Mouse (Mus musculus) MEL (cell line): ENCODE results near the gene Apol7a. TPM values are rescaled to one million over a fixed set of nuclear protein-coding genes. Genes with fewer than 3 reads are reported as not detected.

ENCODE experiments used
- DNase-seq: peaks from one replicate; pipeline ENCODE4 v3.0.0; 2011; ENCODE audit warnings: low read depth, low spot score
- H3K27ac ChIP-seq: 2 replicates; pipeline ENCODE4 v1.5.1; 2012; ENCODE audit warnings: low read depth, mild to moderate bottlenecking, control low read depth, low read length, moderate library complexity; ENCODE audit not compliant: control insufficient read depth
- H3K27me3 ChIP-seq, 2 experiments: fragments of 150-350 bp in 1 of 2; sonication (generic) in 1 of 2; 2 replicates each; pipeline ENCODE4 v1.6.1; 2012; ENCODE audit warnings: low read length in 2 of 2, mild to moderate bottlenecking in 2 of 2, improper control_type of control experiment in 1 of 2, moderate library complexity in 1 of 2; ENCODE audit not compliant: insufficient read depth in 2 of 2, control insufficient read depth in 1 of 2
- H3K36me3 ChIP-seq, 2 experiments: 2 replicates each; pipeline ENCODE4 v1.6.1; 2012 to 2014; ENCODE audit warnings: low read length in 2 of 2, improper control_type of control experiment in 1 of 2, inconsistent platforms in 1 of 2, mild to moderate bottlenecking in 1 of 2; ENCODE audit not compliant: insufficient read depth in 2 of 2, control insufficient read depth in 1 of 2
- H3K4me1 ChIP-seq, 2 experiments: fragments of 150-350 bp in 1 of 2; sonication (generic) in 1 of 2; 2 replicates each; pipeline ENCODE4 v1.6.1; 2012; ENCODE audit warnings: low read length in 2 of 2, improper control_type of control experiment in 1 of 2, mild to moderate bottlenecking in 1 of 2; ENCODE audit not compliant: insufficient read depth in 2 of 2, control insufficient read depth in 1 of 2
- H3K4me3 ChIP-seq, 2 experiments: fragments of 150-350 bp in 1 of 2; sonication (generic) in 1 of 2; 2 replicates each; pipeline ENCODE4 v1.5.1; 2012; ENCODE audit warnings: low read depth in 2 of 2, low read length in 2 of 2, mild to moderate bottlenecking in 2 of 2, moderate library complexity in 2 of 2, control low read depth in 1 of 2, improper control_type of control experiment in 1 of 2; ENCODE audit not compliant: control insufficient read depth in 1 of 2, insufficient read depth in 1 of 2
- H3K79me2 ChIP-seq: 2 replicates; pipeline ENCODE4 v1.6.1; 2012; ENCODE audit warnings: mild to moderate bottlenecking, low read length, moderate library complexity; ENCODE audit not compliant: control insufficient read depth, poor library complexity, insufficient read depth
- H3K9ac ChIP-seq: 2 replicates; pipeline ENCODE4 v1.6.1; 2012; ENCODE audit warnings: low read depth, mild to moderate bottlenecking, control low read depth, low read length, moderate library complexity; ENCODE audit not compliant: control insufficient read depth, poor library complexity, severe bottlenecking
- H3K9me3 ChIP-seq: fragments of 150-350 bp; sonication (generic); replicated peaks from 2 replicates; pipeline ENCODE4 v1.6.1; 2012; ENCODE audit warnings: mild to moderate bottlenecking, low read length, improper control_type of control experiment, moderate library complexity; ENCODE audit not compliant: insufficient read depth
- BHLHE40 ChIP-seq: IDR thresholded peaks from 2 replicates; pipeline ENCODE4 v1.6.1; 2012; ENCODE audit warnings: low read depth, mild to moderate bottlenecking, inconsistent platforms, low read length, improper control_type of control experiment, borderline replicate concordance
- CHD2 ChIP-seq: IDR thresholded peaks from 2 replicates; pipeline ENCODE4 v1.6.1; 2011; ENCODE audit warnings: low read length, improper control_type of control experiment
- E2F4 ChIP-seq: IDR thresholded peaks from 2 replicates; pipeline ENCODE4 v1.6.1; 2011; ENCODE audit warnings: low read depth, low read length, improper control_type of control experiment, borderline replicate concordance
- ELF1 ChIP-seq: IDR thresholded peaks from 2 replicates; pipeline ENCODE4 v1.6.1; 2014; ENCODE audit warnings: low read depth, mild to moderate bottlenecking, inconsistent platforms, low read length, improper control_type of control experiment, moderate library complexity
- EP300 ChIP-seq, 2 experiments: IDR thresholded peaks; 2 replicates each; pipeline ENCODE4 v1.6.1; 2011; ENCODE audit warnings: improper control_type of control experiment in 2 of 2, low read length in 2 of 2, low read depth in 1 of 2, mild to moderate bottlenecking in 1 of 2
- ETS1 ChIP-seq: IDR thresholded peaks from 2 replicates; pipeline ENCODE4 v1.6.1; 2012; ENCODE audit warnings: low read depth, mild to moderate bottlenecking, inconsistent platforms, low read length, improper control_type of control experiment, moderate library complexity
- HCFC1 ChIP-seq: IDR thresholded peaks from 2 replicates; pipeline ENCODE4 v1.6.1; 2012; ENCODE audit warnings: low read depth, mild to moderate bottlenecking, inconsistent platforms, low read length, improper control_type of control experiment, moderate library complexity
- KAT2A ChIP-seq: conservative IDR thresholded peaks from 2 replicates; pipeline ENCODE4 v1.6.1; 2012; ENCODE audit warnings: low read depth, low read length, improper control_type of control experiment, inconsistent platforms
- MAX ChIP-seq: IDR thresholded peaks from 2 replicates; pipeline ENCODE4 v1.6.1; 2011; ENCODE audit warnings: low read length, improper control_type of control experiment
- MXI1 ChIP-seq: IDR thresholded peaks from 2 replicates; pipeline ENCODE4 v1.6.1; 2011; ENCODE audit warnings: mild to moderate bottlenecking, low read depth, low read length, improper control_type of control experiment
- MYB ChIP-seq: IDR thresholded peaks from 2 replicates; pipeline ENCODE4 v1.6.1; 2011; ENCODE audit warnings: mild to moderate bottlenecking, low read depth, low read length, improper control_type of control experiment
- MYC ChIP-seq: IDR thresholded peaks from 2 replicates; pipeline ENCODE4 v1.6.1; 2011; ENCODE audit warnings: low read depth, mild to moderate bottlenecking, low read length, improper control_type of control experiment, moderate library complexity
- NRF1 ChIP-seq: IDR thresholded peaks from 2 replicates; pipeline ENCODE4 v1.6.1; 2014; ENCODE audit warnings: low read depth, mild to moderate bottlenecking, inconsistent platforms, low read length, improper control_type of control experiment, moderate library complexity; ENCODE audit not compliant: poor library complexity, insufficient read depth, severe bottlenecking
- POLR2A ChIP-seq, 2 experiments: IDR thresholded peaks; 2 replicates each; pipeline ENCODE4 v1.6.1; 2011 to 2012; ENCODE audit warnings: low read length in 2 of 2, mild to moderate bottlenecking in 2 of 2, control low read depth in 1 of 2, improper control_type of control experiment in 1 of 2, low read depth in 1 of 2, moderate library complexity in 1 of 2; ENCODE audit not compliant: control insufficient read depth in 1 of 2, insufficient read depth in 1 of 2, poor library complexity in 1 of 2
- POLR2AphosphoS5 ChIP-seq: IDR thresholded peaks from 2 replicates; pipeline ENCODE4 v1.6.1; 2012; ENCODE audit warnings: low read depth, borderline replicate concordance, mild to moderate bottlenecking, inconsistent platforms, low read length, moderate library complexity, mixed read lengths
- RAD21 ChIP-seq: IDR thresholded peaks from 2 replicates; pipeline ENCODE4 v1.6.1; 2011; ENCODE audit warnings: mild to moderate bottlenecking, low read depth, low read length, improper control_type of control experiment
- SMC3 ChIP-seq: IDR thresholded peaks from 2 replicates; pipeline ENCODE4 v1.6.1; 2011; ENCODE audit warnings: low read depth, low read length, improper control_type of control experiment
- UBTF ChIP-seq: IDR thresholded peaks from 2 replicates; pipeline ENCODE4 v1.6.1; 2012; ENCODE audit warnings: low read depth, mild to moderate bottlenecking, inconsistent platforms, low read length, improper control_type of control experiment, moderate library complexity, borderline replicate concordance; ENCODE audit not compliant: insufficient read depth
- USF1 ChIP-seq: IDR thresholded peaks from 2 replicates; pipeline ENCODE4 v1.6.1; 2014; ENCODE audit warnings: low read depth, mild to moderate bottlenecking, inconsistent platforms, low read length, improper control_type of control experiment, moderate library complexity
- USF2 ChIP-seq, 2 experiments: IDR thresholded peaks; 2 replicates each; pipeline ENCODE4 v1.6.1; 2011 to 2012; ENCODE audit warnings: improper control_type of control experiment in 2 of 2, low read length in 2 of 2, borderline replicate concordance in 1 of 2, inconsistent platforms in 1 of 2, low read depth in 1 of 2, mild to moderate bottlenecking in 1 of 2; ENCODE audit not compliant: insufficient read depth in 1 of 2
- ZKSCAN1 ChIP-seq: IDR thresholded peaks from 2 replicates; pipeline ENCODE4 v1.6.1; 2012; ENCODE audit warnings: low read depth, mild to moderate bottlenecking, inconsistent platforms, low read length, improper control_type of control experiment, moderate library complexity
- ZNF384 ChIP-seq: IDR thresholded peaks from 2 replicates; pipeline ENCODE4 v1.6.1; 2012; ENCODE audit warnings: low read depth, mild to moderate bottlenecking, inconsistent platforms, low read length, improper control_type of control experiment
- polyA plus RNA-seq, 2 experiments: library from polyadenylated mRNA; stranded (reverse) in 1 of 2; unstranded in 1 of 2; fragments of >175 nt in 1 of 2; fragments of >200 nt in 1 of 2; gene quantifications; 2 replicates each; pipeline versions ENCODE4 v1.2.1 to v1.2.4; 2012; ENCODE audit warnings: low replicate concordance in 2 of 2, low read depth in 1 of 2; ENCODE audit not compliant: insufficient read length in 2 of 2, insufficient read depth in 1 of 2, missing spikeins in 1 of 2
- total RNA-seq: library from RNA; depleted of rRNA; stranded (reverse); fragments of 300-350 nt; gene quantifications from 2 replicates; pipeline ENCODE4 v1.2.3, GENCODE M21; 2012

Gene Apol7a
- total and polyA plus RNA-seq, 3 experiments, result not detected

- no peak overlapping the region for H3K27ac ChIP-seq
- H3K4me3 ChIP-seq, result no peak overlapping the region
- no peak for DNase-seq
- TF ChIP-seq E2F4 (no peak), NRF1 (no peak), ETS1 (no peak), ZKSCAN1 (no peak), MAX (no peak), MXI1 (no peak), SMC3 (no peak), KAT2A (no peak)
- no peaks in the 10 kb centered on the region; a peak in 1 of 4 replicates for H3K27me3 ChIP-seq
- no peaks in the 10 kb centered on the region for H3K4me1 ChIP-seq
- no peaks in the 10 kb centered on the region for H3K36me3 ChIP-seq
- no peaks in the 10 kb centered on the region for H3K9me3 ChIP-seq
- no peaks in the 10 kb centered on the region for H3K79me2 ChIP-seq
- no peak overlapping the region for H3K9ac ChIP-seq
Observed at GRCm38 (mm10) chr15:77379921-77380320, 19.0 kb downstream of the Apol7a start.

- Histone ChIP-seq H3K9me3 (no peaks in the 10 kb centered on the region), H3K4me1 (no peaks in the 10 kb centered on the region), H3K27me3 (no peaks in the 10 kb centered on the region; a peak in 1 of 4 replicates), H3K79me2 (no peaks in the 10 kb centered on the region), H3K27ac (no peak overlapping the region), H3K9ac (no peak overlapping the region), H3K4me3 (no peak overlapping the region), H3K36me3 (no peaks in the 10 kb centered on the region)
- TF ChIP-seq MXI1 (no peak), EP300 (IDR thresholded peaks at IDR 0.05; ENCODE audit: low read depth in 1 of 2, low read length in 2 of 2) (no peak), ELF1 (no peak)
- no peak for DNase-seq
Observed at GRCm38 (mm10) chr15:77377419-77377818, 21.5 kb downstream of the Apol7a start.

GRCm38 (mm10) chr15:77376920-77377319 is 22.0 kb downstream of the Apol7a start:
- Histone ChIP-seq H3K36me3 (no peaks in the 10 kb centered on the region), H3K4me3 (no peak overlapping the region), H3K9me3 (no peaks in the 10 kb centered on the region), H3K27me3 (no peaks in the 10 kb centered on the region; a peak in 1 of 4 replicates), H3K9ac (no peak overlapping the region), H3K79me2 (no peaks in the 10 kb centered on the region), H3K4me1 (no peaks in the 10 kb centered on the region)
- no peak for DNase-seq
- no peak for TF ChIP-seq KAT2A
- TF ChIP-seq EP300 (IDR thresholded peaks at IDR 0.05; ENCODE audit: low read depth in 1 of 2, low read length in 2 of 2), result no peak
- no peak for TF ChIP-seq SMC3
- TF ChIP-seq MYC, result no peak
- TF ChIP-seq HCFC1, result no peak
- TF ChIP-seq USF2 (IDR thresholded peaks at IDR 0.05; ENCODE audit: borderline replicate concordance in 1 of 2, insufficient read depth in 1 of 2, low read depth in 1 of 2, low read length in 2 of 2), result no peak
- TF ChIP-seq POLR2A (IDR thresholded peaks at IDR 0.05; ENCODE audit: control insufficient read depth in 1 of 2, insufficient read depth in 1 of 2, low read depth in 1 of 2, low read length in 2 of 2, poor library complexity in 1 of 2), result no peak
- TF ChIP-seq RAD21, result no peak
- TF ChIP-seq BHLHE40, result no peak
- TF ChIP-seq CHD2, result no peak
- no peak for TF ChIP-seq ELF1
- no peak for TF ChIP-seq ZKSCAN1
- TF ChIP-seq POLR2AphosphoS5, result no peak
- no peak for TF ChIP-seq ZNF384
- no peak for TF ChIP-seq MXI1
- TF ChIP-seq UBTF, result no peak
- no peak for TF ChIP-seq MYB
- TF ChIP-seq USF1, result no peak
- TF ChIP-seq, all 39 proteins: peak for 0
- H3K27ac ChIP-seq, result no peak overlapping the region
